Mouse (Mus musculus) liver, postnatal 0 days (tissue): Measurements from ENCODE around the gene Sptbn2.

Experiments
- CTCF ChIP-seq: sonication (generic); IDR thresholded peaks from 2 replicates; pipeline ENCODE4 v1.5.1; 2016; ENCODE audit warnings: antibody characterized with exemption, low read depth
- EP300 ChIP-seq: IDR thresholded peaks from 2 replicates; pipeline ENCODE4 v1.6.1; 2016; ENCODE audit warnings: antibody characterized with exemption, low read depth, mild to moderate bottlenecking

- TF ChIP-seq CTCF (no peak), EP300 (no peak)
Observed at GRCm38 (mm10) chr19:4717281-4717680, 6.3 kb downstream of the Sptbn2 start.
